Mouse (Mus musculus): ENCODE measurements around the gene Pacs1.
A peak's percentile ranks its signal among the peaks of the same experiment; 100 is the strongest.
"Not testable (repeated sequence)": the region's sequence is repeated elsewhere in the genome, so short reads cannot be mapped to it uniquely, and the experiment has no call there.

The Pacs1 gene

GRCm38 (mm10) chr19:5149041-5149440, 123.9 kb downstream of the Pacs1 start:
- DNase-seq = not testable (repeated sequence)

- peak; percentile 73 for DNase-seq
These were observed 133.3 kb downstream of the Pacs1 start for GRCm38 (mm10) chr19:5139640-5140039.

DNA sequence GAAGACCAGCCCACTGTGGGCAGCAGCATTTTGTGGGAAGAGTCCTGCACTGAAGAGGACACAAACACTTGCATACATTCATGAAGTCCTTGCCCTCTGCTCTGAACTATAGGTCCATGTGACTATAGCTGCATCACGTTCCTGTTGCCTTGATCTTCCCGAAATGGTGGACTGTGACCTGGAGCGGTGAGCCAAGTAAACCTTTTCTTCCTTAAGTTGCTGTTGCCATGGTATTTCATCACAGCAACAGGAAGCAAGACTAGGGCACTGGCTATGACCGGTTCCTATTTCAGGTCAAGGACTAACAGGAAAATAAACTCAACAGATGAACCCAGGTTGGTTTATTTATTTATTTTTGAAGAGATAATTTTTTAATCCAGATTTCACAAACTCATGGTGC, 141.7 kb downstream of the Pacs1 start:
- no peak for DNase-seq

- no peak for DNase-seq
These were observed 143.1 kb downstream of the Pacs1 start for GRCm38 (mm10) chr19:5129770-5130169.

- DNase-seq = no peak
These were observed 148.8 kb downstream of the Pacs1 start for GRCm38 (mm10) chr19:5124055-5124614.

DNA sequence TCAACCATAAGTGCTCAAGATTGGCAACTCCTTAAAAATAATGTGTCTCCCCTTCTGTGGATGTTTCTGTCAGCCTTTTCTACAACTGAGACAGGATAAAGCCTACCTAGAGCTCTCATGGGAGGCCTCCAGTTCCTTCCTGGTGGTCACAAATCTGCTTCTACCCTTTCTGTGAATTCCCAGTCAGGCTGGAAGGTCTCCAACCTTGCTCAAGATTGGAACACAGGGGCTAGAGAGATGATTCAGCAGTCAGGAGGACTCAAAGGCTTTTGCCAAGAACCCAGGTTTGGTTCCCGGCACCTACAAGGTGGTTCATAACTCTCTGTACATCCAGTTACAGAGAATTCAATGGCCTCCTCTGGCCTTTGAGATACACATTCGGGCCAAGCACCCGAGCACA, 149.7 kb downstream of the Pacs1 start:
- no peak for DNase-seq

- no peak for DNase-seq
These were observed 150.4 kb downstream of the Pacs1 start for GRCm38 (mm10) chr19:5122492-5122891.

DNA sequence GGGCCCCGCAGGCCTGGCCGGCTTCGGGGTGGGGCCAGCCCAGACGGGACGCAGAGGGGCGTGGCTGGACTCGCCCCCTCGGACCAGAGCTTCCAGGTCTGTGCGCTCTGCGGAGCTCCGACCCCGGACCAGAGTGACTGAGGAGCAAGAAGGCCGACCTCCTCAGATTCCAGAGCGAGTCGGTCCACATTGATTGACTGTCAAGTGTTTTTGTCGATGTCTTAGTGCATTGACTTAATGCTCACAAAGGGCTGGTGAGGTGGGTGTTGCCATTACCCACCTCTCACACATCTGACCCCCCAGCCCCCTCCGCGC, 154.6 kb downstream of the Pacs1 start, which contains the start of gene Klc2:
TSS of gene Klc2 (minus strand) at position 177 of the 315 bp plus-strand sequence.
- no peak for DNase-seq

- DNase-seq = peak; percentile 89
These were observed 155.2 kb downstream of the Pacs1 start for GRCm38 (mm10) chr19:5117494-5118383.

DNA sequence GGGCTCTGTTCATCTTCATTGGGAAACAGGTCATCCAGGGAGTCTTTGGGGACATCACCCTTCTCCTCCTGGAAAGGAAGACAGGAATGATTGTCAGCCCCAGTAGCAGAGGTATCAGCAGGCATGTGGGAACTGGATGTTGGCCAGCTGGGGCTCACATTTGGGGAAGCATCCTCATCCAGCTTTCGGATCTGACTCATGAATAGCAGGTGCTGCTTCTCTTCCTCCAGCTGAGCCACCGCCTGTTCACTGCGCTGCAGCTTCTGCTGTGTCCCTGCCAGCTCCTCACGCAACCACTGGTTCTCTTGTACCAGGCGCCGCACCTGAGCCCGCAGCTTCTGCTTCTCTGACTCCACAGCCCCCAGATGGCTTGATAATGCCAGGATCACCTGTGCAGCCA, 159.1 kb downstream of the Pacs1 start:
- DNase-seq = no peak

DNA sequence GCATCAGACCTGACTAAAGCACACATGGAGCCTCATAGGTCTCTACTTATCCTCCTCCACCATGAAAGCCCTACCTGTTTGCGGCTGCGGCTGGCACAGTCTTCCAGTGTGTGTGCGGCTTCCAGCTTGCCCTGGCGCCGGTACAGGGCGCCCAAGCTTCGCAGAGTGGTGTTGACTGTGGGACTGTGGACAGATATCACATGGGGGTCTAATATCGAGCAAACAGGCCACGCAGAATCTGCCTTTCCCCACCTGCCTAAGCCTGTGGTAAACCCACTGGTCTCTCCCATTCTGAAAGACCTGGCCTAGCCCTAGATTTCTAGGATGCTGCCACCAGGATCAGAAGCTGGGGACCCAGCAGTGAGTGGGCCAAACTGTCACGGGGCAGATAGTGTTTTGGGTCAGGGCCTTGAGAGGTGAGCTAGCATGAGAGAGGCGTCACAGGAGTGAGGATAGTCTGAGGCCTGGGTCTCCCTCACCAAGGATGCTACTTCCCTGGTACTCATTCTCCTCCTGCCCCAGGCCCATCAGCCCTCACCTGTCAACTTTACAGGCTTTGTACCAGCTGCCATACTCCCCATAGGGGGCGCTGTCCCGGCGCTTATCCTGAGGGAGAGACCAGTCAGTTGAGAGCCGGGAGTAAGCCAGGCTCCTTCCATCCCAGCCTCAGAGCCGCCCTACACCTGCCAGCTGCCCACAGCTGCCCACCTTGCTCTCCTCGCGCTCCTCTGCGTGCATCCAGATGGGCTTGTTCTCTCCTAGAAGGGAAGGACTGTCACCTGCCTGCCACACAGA, 163.1 kb downstream of the Pacs1 start:
- DNase-seq = peak; percentile 74

DNA sequence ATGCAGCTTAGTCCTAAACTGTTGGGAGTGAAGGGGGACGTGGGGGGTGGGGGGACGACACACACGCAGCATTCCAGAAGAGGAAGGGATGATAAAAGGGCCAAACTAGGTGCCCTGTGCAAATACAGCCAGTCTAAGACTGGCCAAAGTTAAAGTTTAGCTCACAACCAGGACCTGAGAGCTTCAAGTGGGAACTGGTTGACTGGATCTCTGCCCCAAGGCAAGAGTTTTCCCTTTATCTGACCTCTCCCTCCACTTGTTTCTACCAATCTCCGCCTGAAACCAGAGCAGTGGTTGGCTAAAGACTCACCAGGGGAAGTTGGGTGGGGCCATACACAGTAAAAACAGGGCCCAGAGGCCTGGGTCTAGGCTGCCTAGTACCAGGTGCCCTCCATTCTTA, 164.2 kb downstream of the Pacs1 start:
- DNase-seq = no peak

DNA sequence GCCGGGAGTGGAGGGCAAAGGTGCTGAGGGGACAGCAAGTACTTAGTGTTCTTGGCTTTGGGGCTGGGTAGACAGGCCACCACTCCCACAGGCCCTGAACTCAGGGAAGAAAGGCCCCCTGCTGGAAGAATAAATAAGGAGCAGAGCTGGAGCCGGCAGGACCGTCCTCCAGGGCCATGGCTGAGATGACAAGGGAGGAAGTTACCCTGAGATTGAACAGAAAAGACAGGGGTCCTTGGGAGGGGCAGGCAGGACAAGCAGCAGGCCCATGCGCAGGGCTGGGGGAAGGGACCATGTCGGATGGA, 164.7 kb downstream of the Pacs1 start:
- peak; percentile 20 for DNase-seq

- DNase-seq = peak; percentile 36
These were observed 165.2 kb downstream of the Pacs1 start for GRCm38 (mm10) chr19:5107556-5108270.

- DNase-seq = peak; percentile 99
These were observed 166.2 kb downstream of the Pacs1 start, which contains the start of gene Rab1b for GRCm38 (mm10) chr19:5106731-5107191. Gene Rab1b (minus strand): TSS chr19:5107072.

DNA sequence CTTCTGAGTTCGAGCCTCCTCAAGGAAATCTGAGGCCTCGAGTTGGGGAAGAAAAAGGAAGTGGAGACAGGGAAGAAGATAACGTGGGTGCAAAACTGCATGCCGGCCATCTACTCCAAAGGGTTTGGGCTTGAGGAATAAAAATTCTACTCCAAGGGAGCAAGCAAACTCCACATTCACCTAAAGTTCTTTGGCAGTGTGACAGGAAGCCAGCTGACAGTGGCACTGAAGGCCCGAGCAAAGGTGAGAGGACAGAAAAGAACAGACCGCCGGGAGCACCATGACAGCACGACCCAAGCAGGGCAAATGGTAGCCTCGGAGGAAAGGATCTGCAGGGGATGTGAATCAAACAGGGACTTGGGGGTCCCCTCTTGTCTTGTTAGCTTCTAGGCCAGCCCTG, 166.8 kb downstream of the Pacs1 start:
- DNase-seq = no peak

DNA sequence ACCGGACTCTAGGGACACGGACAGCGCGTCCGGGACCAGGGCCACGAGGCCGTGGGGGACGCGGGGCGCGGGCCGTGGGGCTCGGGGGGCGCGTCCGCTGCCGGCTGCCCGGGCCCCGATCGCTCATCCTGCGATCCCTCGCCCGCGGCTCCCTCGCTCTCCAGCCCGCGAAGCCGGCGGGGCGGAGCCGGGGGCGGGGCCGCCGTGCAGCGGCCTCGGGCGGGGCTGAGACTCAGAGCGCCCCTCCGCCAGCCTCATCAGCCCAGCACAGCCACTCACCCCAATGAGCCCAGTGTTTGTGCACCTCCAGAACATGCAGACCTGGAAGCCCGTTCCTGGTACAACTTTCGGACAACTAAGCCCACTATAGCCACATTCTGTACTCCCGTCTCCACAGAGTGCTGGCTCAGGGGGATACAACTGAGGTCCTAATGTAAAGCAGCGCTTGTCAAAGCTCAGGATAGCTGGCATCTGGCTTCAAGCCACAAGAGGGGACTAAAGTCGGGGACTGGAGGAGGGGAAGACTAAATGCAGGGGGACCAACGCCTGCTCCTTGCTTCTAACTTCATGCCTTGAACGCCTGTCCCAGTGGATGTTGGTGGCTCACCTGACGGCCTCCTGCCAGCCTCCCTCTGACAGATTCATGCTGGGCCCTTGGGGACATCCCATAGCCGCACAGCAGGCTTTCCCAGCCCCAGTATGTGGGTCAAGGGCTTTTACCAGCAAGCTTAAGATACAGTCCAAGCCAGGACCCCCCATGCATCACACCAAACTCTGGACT, 174.4 kb downstream of the Pacs1 start, which contains the start of gene Cnih2:
TSS of gene Cnih2 (minus strand) at position 159 of the 781 bp plus-strand sequence.
- DNase-seq = peak; percentile 83

GRCm38 (mm10) chr19:5097521-5098362, 175.2 kb downstream of the Pacs1 start:
- DNase-seq = no peak

GRCm38 (mm10) chr19:5095887-5096474, 176.9 kb downstream of the Pacs1 start:
- no peak for DNase-seq

DNA sequence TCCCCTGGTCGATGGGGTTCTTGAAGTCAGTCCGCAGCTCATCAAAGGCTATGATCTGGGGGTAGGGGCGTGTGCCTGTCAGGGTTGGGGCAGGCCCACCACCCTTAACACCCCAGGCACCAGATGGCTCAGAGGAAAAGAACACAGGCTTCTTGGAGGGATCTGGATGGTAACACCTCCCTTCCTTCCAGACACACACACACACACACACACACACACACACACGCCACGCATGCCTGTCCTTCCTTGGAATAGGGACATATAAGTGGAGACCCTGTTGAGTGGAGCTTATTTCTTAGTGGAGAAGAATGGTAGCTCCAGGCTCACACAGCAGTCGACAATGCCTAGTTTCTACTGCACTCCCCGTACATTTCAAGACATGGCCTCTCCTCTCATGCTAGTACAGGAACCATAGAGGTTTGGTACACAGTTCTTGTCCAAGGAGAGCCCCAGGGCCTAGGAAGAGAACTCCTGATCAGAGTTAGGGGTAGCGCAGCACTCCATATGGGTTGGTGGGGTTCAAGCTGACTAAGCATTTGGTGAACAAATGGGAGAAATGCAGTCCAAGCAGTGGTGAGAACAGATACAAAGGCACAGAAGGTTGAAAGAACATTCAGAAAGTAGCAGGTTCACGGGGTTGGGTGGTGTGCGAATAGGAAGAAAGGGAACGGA, 178.0 kb downstream of the Pacs1 start:
- DNase-seq = no peak
